Mouse (Mus musculus): ENCODE results near the gene Arid5b. TPM values are rescaled to one million over a fixed set of nuclear protein-coding genes. Genes with fewer than 3 reads are reported as not detected.
A peak's percentile ranks its signal among the peaks of the same experiment; 100 is the strongest.

Gene Arid5b
- polyA plus RNA-seq, 1 experiment from 2014 or later: 19.0 TPM

DNA sequence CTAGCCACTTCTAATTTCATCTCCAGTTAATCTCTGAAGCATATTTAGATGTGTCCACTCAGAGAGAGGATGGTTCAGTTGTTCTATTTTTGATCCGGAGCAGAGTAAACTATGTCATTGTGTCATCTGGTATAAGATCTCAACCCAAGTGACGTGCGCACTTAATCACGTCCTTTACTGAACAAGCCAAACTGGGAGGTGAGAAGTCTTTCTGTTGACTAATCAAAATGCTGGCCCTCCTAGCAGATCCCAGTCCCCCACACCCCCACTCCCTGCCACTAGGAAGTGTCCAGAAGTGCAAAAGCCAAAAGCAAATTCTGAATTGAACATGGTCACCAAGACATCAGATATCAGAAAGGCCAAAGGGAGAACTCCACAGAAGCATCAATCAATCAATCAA, 144.0 kb downstream of the Arid5b start:
- ATAC-seq (replicated peaks): no peak

DNA sequence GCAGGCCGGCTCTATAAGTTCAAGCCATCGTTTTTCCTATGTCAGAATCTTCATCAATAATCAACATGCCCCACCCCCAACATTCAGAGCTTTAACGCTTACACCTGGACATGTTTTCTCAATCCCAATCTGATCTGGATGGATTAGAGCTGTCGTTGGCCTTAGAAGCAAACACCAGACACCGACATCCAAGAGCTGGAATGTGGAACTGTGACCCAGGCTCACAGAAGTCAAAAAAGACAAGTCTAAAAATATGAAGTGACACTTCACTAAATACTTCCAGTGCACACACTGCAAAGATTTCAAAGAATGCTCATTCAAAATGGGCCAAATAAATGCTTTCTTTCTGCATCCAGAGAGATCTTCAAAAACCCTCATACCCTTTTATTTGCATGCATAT, 144.5 kb downstream of the Arid5b start:
- H3K27ac ChIP-seq: no peak overlapping the region

More for the DNA sequence above, 144.0 kb downstream of the Arid5b start:
- Histone ChIP-seq H3K4me1 (peaks cover 26% of the 10 kb centered on the region), H3K27ac (no peak overlapping the region), H3K9me3 (no peaks in the 10 kb centered on the region), H3K4me3 (no peak overlapping the region), H3K27me3 (replicated peaks) (no peaks in the 10 kb centered on the region), H3K4me2 (no peak overlapping the region), H3K36me3 (replicated peaks) (no peaks in the 10 kb centered on the region), H3K9ac (no peak overlapping the region)
- WGBS: 83% methylated on average over 4 of the region's 4 CpGs

DNA sequence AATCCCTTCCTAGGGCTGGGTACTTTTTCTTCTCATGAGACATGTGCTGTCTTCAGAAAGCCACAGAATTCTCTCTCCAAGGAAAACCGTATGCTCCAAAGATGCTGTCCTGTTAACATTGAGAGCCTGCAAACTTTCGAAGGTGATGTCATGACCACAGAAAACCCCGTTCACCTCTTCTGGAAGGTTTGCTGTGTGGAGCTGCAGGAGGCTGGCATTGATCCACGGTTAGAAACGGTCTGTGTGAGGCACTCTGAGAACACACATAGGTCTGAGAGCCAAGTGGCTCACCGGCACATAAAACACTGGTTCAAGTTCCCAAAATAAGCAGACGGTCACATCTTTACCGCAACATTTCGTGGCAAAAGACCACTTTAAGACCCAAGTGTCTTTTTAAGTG, 145.9 kb downstream of the Arid5b start:
- Histone ChIP-seq H3K36me3 (replicated peaks) (no peaks in the 10 kb centered on the region), H3K4me2 (no peak overlapping the region), H3K9me3 (no peaks in the 10 kb centered on the region), H3K9ac (no peak overlapping the region), H3K27ac (no peak overlapping the region), H3K4me1 (peaks cover 26% of the 10 kb centered on the region), H3K27me3 (replicated peaks) (no peaks in the 10 kb centered on the region), H3K4me3 (no peak overlapping the region)
- no peak for ATAC-seq (replicated peaks)
- 92% methylated on average over 9 of the region's 9 CpGs for WGBS

More for the DNA sequence above, 144.5 kb downstream of the Arid5b start:
- Histone ChIP-seq H3K4me2 (no peak overlapping the region), H3K9ac (no peak overlapping the region), H3K36me3 (replicated peaks) (no peaks in the 10 kb centered on the region), H3K27me3 (replicated peaks) (no peaks in the 10 kb centered on the region), H3K4me3 (no peak overlapping the region), H3K4me1 (peaks cover 26% of the 10 kb centered on the region), H3K9me3 (no peaks in the 10 kb centered on the region)
- ATAC-seq (replicated peaks): no peak
- WGBS: 72% methylated on average over 5 of the region's 5 CpGs

DNA sequence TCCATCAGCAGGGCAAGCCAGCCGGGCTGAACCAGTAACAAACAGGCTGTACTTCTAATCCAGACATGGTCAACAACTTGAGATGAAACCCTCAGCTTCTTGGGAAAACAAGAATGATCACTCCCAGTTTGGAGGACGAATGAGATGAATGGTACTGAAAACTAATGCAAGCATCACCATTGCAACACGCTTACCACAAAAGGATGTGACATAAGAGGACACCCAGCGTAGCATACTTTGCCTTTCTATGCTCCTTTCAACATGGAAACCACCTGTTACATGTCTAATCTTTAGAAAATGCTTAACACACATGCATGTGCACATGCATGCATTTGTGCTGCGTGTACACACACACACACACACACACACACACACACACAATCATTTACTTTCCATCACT, 146.4 kb downstream of the Arid5b start:
- Histone ChIP-seq H3K4me1 (peaks cover 23% of the 10 kb centered on the region), H3K36me3 (replicated peaks) (no peaks in the 10 kb centered on the region), H3K27me3 (replicated peaks) (no peaks in the 10 kb centered on the region), H3K4me3 (no peak overlapping the region), H3K4me2 (no peak overlapping the region), H3K9ac (no peak overlapping the region), H3K9me3 (no peaks in the 10 kb centered on the region), H3K27ac (no peak overlapping the region)
- ATAC-seq (replicated peaks): no peak
- WGBS: 92% methylated on average over 5 of the region's 5 CpGs

DNA sequence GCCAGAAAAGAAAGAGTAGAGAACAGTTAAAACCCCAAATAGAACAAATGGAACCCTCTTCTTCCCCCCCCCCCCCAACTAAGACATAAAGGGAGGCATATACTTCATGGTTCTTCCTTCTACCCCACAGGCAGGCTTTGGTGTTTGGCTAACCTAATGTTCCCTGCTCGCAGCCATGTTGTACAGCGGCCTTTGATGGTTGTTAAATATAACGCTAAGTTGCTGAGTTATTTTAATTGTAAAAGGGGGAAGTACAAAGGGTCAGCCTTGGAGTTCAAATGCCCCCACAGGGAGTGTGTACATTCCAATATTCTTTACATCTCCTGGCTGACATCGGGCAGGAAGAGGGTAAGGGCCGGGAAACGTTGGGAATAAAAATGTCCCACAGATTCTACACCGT, 148.9 kb downstream of the Arid5b start:
- H3K4me2 ChIP-seq: no peak overlapping the region
- no peaks in the 10 kb centered on the region for H3K9me3 ChIP-seq
- H3K36me3 ChIP-seq (replicated peaks): no peaks in the 10 kb centered on the region
- no peak for ATAC-seq (replicated peaks)
- no peak overlapping the region for H3K9ac ChIP-seq
- H3K4me1 ChIP-seq: peaks cover 5% of the 10 kb centered on the region
- H3K27me3 ChIP-seq (replicated peaks): no peaks in the 10 kb centered on the region
- no peak overlapping the region for H3K27ac ChIP-seq
- 59% methylated on average over 7 of the region's 7 CpGs for WGBS
- H3K4me3 ChIP-seq: no peak overlapping the region

DNA sequence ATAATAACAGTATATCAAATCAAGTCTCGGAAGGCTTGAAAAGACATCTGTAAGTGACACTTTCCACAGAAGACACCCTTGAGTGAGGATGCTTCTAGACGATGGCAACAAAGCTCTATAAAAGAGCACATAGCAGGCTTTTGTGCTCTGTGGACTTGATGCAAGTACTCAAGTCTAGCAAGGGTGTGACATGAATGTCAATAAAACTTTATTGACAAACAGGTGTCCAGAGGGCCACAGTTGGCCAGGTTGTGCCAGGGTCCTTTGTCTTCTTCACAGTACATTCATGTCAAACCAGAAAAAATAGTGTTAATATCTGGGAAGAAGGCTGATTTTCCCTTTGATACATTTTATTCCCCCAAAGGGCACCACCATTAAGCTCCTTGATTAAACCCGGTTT, 149.5 kb downstream of the Arid5b start:
- H3K27ac ChIP-seq: no peak overlapping the region

DNA sequence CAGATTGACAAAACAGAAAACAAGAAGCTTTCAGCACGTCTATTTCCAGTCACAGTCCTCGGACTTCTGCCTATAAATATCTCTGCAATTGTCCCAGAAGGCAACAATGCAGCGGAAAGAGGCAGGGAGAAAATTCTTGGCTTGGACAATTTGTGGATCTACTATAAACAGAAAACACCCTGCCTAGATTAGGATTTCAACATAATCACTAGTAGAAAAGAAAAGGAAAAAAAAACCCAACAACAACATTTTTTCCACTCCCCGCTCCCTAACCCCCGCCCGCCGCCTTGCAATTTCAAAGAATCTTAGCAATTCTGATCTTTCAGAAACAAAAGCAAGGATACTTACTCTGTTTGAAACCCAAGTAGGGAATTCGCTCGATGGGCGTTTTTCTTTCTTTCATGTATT, 150.1 kb downstream of the Arid5b start:
- Histone ChIP-seq H3K4me2 (no peak overlapping the region), H3K4me1 (peaks cover 5% of the 10 kb centered on the region), H3K36me3 (replicated peaks) (no peaks in the 10 kb centered on the region), H3K27me3 (replicated peaks) (no peaks in the 10 kb centered on the region), H3K9me3 (no peaks in the 10 kb centered on the region), H3K27ac (no peak overlapping the region), H3K9ac (no peak overlapping the region), H3K4me3 (no peak overlapping the region)
- WGBS: 68% methylated on average over 10 of the region's 10 CpGs
- ATAC-seq (replicated peaks): no peak

More for the DNA sequence above, 149.5 kb downstream of the Arid5b start:
- H3K9me3 ChIP-seq: no peaks in the 10 kb centered on the region
- no peak for ATAC-seq (replicated peaks)
- no peak overlapping the region for H3K4me2 ChIP-seq
- no peaks in the 10 kb centered on the region for H3K36me3 ChIP-seq (replicated peaks)
- H3K4me1 ChIP-seq: peaks cover 5% of the 10 kb centered on the region
- H3K27me3 ChIP-seq (replicated peaks): no peaks in the 10 kb centered on the region
- no peak overlapping the region for H3K9ac ChIP-seq
- WGBS: 75% methylated on average over 3 of the region's 3 CpGs
- no peak overlapping the region for H3K4me3 ChIP-seq

DNA sequence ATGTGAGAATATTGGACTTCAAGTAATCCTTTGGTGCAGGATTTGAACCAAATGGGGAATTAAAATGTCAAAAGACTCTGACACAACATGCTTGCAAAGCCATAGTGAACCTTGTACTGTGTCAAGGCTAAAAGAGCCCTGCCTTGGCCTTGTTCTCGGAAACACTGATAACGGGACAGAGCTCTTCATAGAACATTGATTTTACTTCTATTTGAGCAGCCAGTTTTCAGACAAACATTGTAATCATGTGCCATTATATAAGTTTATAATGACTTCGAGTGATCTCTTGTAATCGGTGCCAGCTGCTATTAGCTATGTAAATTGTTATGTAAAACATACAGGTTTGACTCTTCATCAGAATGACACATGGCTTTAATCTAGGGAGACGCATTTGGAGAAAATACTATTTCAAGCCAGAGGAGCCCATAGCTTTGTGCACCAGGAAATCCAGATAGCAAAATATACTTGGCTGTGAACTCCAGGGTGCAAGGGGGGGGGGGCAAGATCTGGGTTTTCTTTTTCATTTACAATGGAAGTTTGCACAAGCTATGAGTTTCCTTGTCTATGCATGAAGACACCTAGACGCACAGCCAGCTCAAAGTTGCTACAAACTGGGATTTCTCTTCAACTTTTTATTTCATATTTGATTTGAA, 150.8 kb downstream of the Arid5b start:
- ATAC-seq (replicated peaks): no peak
- no peak overlapping the region for H3K27ac ChIP-seq
- no peak overlapping the region for H3K4me3 ChIP-seq
- WGBS: 85% methylated on average over 6 of the region's 6 CpGs
- peaks cover 5% of the 10 kb centered on the region for H3K4me1 ChIP-seq
- no peak overlapping the region for H3K9ac ChIP-seq
- H3K9me3 ChIP-seq: no peaks in the 10 kb centered on the region
- H3K27me3 ChIP-seq (replicated peaks): no peaks in the 10 kb centered on the region
- no peaks in the 10 kb centered on the region for H3K36me3 ChIP-seq (replicated peaks)
- no peak overlapping the region for H3K4me2 ChIP-seq

DNA sequence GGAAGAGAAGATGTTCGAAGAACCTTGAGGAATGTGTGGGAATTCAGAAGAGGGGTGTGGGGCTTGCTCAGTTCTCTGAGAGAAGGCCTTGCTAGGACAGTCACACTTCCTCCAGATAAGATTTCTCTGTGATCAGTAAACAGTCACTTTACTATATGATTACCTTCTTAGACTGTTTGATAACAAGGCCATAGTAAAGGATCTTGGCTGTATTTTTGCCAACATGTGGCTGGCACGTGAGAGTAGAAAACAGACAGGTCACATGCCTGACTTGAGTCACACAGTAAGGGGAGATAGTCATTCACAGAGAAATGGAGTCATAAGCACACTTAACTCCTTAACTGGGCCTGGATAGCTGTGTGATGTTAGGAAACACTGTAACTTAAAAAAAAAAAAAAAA, 151.4 kb downstream of the Arid5b start:
- no peak overlapping the region for H3K4me3 ChIP-seq
- peaks cover 5% of the 10 kb centered on the region for H3K4me1 ChIP-seq
- no peak for ATAC-seq (replicated peaks)
- no peaks in the 10 kb centered on the region for H3K36me3 ChIP-seq (replicated peaks)
- no peaks in the 10 kb centered on the region for H3K9me3 ChIP-seq
- no peak overlapping the region for H3K9ac ChIP-seq
- no peaks in the 10 kb centered on the region for H3K27me3 ChIP-seq (replicated peaks)
- H3K4me2 ChIP-seq: no peak overlapping the region
- no peak overlapping the region for H3K27ac ChIP-seq
- 87% methylated on average over 2 of the region's 2 CpGs for WGBS

DNA sequence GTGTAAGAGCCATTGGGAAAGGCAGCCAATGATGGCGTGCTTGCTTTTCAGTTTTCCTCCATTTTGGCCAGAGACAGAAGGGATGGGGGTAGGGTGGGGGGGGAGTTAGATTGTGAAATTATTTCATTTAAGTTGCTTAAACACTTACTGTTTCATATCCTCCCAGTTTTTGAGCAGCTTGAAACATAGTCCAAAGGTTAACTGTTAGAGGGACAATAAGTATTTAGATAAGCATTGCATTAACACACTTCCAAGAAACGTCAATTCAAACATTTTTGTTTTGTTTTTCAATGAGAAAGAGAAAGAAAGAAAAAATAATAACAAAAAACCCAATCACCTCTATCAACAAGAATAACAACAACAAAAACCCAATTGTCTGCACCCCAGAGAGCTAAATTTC, 152.0 kb downstream of the Arid5b start:
- Histone ChIP-seq H3K9me3 (no peaks in the 10 kb centered on the region), H3K27me3 (replicated peaks) (no peaks in the 10 kb centered on the region), H3K9ac (no peak overlapping the region), H3K4me2 (no peak overlapping the region), H3K4me1 (peaks cover 5% of the 10 kb centered on the region), H3K36me3 (replicated peaks) (no peaks in the 10 kb centered on the region), H3K4me3 (no peak overlapping the region), H3K27ac (no peak overlapping the region)
- no peak for ATAC-seq (replicated peaks)
- WGBS: 70% methylated on average over 2 of the region's 2 CpGs

DNA sequence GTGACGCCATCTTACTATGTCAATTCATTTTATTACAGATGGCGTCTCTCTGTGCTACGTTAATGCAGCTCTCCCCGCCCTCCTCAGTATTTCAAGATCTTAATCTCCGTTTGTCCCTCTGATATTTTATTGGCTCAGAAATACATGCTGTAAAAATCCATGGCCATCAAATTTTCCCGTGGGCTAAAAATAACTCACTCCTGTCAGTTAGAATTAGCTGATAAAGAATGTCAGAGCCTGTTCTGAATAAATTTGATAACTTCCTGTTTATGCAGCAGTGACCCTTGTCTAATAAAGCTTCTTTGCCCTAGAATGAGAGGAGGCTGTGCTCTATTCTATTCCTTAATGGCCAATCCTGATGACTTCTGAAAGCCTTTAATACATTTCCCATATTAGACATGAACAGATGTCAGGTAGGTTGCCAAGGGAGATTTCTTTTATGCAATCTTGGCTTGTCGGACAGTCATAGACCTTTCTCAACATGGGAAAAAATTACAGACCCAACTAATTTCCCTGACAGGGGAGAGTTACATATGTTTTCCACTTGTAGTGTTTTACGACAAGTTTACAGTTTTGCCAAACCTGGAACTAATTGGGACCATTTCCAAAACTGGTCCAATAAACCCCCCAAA, 152.5 kb downstream of the Arid5b start:
- WGBS: 32% methylated on average over 8 of the region's 8 CpGs

DNA sequence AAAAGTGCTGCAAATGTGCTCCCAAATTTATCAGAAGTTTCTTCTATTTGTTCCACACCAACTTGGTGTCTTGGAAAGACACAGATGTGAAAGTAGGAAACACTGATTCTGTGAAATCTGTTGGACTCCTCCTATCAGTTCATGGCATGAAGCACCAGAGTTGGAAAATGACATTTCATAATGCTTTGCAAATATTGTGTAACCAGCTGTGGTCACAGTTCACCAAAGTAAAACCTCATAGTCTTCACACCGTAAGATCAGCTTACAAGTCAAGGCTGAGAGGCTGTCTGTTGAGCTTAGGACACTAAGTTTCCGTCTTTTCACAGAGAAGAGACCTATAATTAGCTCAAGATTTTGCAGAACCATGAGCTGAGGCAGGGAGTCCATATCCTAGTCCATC, 153.6 kb downstream of the Arid5b start:
- H3K36me3 ChIP-seq (replicated peaks): no peaks in the 10 kb centered on the region
- no peaks in the 10 kb centered on the region for H3K9me3 ChIP-seq
- ATAC-seq (replicated peaks): no peak
- no peak overlapping the region for H3K4me2 ChIP-seq
- H3K27me3 ChIP-seq (replicated peaks): no peaks in the 10 kb centered on the region
- no peak overlapping the region for H3K27ac ChIP-seq
- 79% methylated on average over 2 of the region's 2 CpGs for WGBS
- H3K4me3 ChIP-seq: no peak overlapping the region
- peaks cover 5% of the 10 kb centered on the region for H3K4me1 ChIP-seq
- no peak overlapping the region for H3K9ac ChIP-seq

More for the DNA sequence above, 152.5 kb downstream of the Arid5b start:
- Histone ChIP-seq H3K4me1 (peaks cover 5% of the 10 kb centered on the region), H3K9ac (no peak overlapping the region), H3K27me3 (replicated peaks) (no peaks in the 10 kb centered on the region), H3K27ac (0 out of 2 replicates have a peak overlapping the region, but pooled peaks have one; percentile 9), H3K4me3 (no peak overlapping the region), H3K36me3 (replicated peaks) (no peaks in the 10 kb centered on the region), H3K9me3 (no peaks in the 10 kb centered on the region), H3K4me2 (no peak overlapping the region)
- peak; percentile 74 for ATAC-seq (replicated peaks)

DNA sequence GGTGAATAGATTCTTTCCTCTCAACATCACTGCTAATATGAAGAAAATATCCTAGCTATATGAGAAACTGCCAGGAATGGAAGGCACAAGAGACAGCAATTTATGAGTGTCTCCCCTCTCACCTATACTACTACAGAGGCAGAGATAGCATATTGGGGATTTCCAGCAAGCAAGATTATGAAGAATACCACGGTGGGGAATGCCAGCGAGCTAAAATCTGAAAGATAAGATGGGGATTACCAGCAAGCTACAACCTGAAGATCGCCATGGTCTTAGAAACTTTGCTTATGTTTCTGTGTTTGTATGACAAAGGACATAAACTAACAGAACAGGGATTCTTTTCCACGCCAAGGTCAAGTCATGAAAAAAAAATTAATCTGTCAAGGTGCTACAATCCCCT, 155.1 kb downstream of the Arid5b start:
- ATAC-seq (replicated peaks): no peak
- Histone ChIP-seq H3K4me2 (no peak overlapping the region), H3K36me3 (replicated peaks) (no peaks in the 10 kb centered on the region), H3K27ac (no peak overlapping the region), H3K4me1 (peaks cover 5% of the 10 kb centered on the region), H3K4me3 (no peak overlapping the region), H3K9me3 (no peaks in the 10 kb centered on the region), H3K9ac (no peak overlapping the region), H3K27me3 (replicated peaks) (no peaks in the 10 kb centered on the region)
- 92% methylated on average over 4 of the region's 4 CpGs for WGBS

Data from midbrain, embryonic 15.5 days (tissue).